8 mouse cellular contexts compared by ENCODE assay signal in the genomic region with DNA sequence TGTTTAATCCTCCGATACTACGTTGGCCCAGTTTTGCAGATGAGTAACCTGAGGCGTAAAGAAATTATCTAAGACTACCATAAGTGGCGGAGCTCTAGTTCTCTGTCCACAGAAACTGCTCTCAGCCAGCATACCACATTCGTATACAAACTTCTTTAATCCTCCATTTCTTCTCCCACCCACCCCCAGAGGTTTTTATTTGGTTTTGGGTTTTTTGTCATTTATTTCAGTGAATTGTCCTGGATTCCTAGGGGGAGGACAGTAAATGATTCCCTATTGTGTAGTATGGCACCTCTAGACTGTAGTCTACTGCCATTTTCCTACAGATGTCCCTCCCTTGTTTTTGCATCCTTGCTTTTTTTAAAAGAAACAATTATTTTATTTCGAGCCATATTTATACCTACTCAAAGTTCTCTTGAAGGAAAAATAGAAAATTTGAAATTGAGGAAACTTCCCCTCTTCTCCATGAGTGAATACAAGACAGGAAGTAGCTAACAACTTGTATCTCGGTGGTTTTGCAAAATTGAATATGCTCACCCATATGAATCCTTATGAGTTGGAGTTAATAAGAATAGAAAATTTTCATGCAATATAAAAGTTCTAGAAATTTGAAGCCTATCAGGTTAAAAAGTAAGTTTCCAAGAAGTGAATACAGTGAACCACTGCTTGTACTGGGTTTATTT. TPM values are rescaled to one million over a fixed set of nuclear protein-coding genes. Genes with fewer than 3 reads are reported as not detected.
A peak's percentile ranks its signal among the peaks of the same experiment; 100 is the strongest.
DNase-seq lines count a peak whose midpoint lies in the region; ATAC-seq and TF ChIP-seq lines count a peak whose summit lies in the region.

No protein-coding gene starts in this region.

- no peak for TF ChIP-seq EP300 in liver, embryonic 14.5 days (IDR thresholded peaks at IDR 0.05; ENCODE audit: low read depth)

- TF ChIP-seq CTCF in E14TG2a.4 (conservative IDR thresholded peaks at IDR 0.05; ENCODE audit: low read length), result no peak
- TF ChIP-seq CTCF in liver, embryonic 14.5 days (IDR thresholded peaks at IDR 0.05; ENCODE audit: low read depth), result no peak

- H3K9ac ChIP-seq in heart, embryonic 13.5 days, result peak overlapping the region; percentile 96
- peak overlapping the region; percentile 98 for H3K9ac ChIP-seq in liver, embryonic 14.5 days (replicated peaks)

- H3K9me3 ChIP-seq in heart, embryonic 13.5 days, result no peaks in the 10 kb centered on the region
- H3K9me3 ChIP-seq in E14TG2a.4 (ENCODE audit: low read length), result no peaks in the 10 kb centered on the region
- H3K9me3 ChIP-seq in erythroblast, embryonic 14.5 days (ENCODE audit: control insufficient read depth, low read length), result no peaks in the 10 kb centered on the region
- H3K9me3 ChIP-seq in liver, embryonic 14.5 days (ENCODE audit: control insufficient read depth, low read length), result no peaks in the 10 kb centered on the region

- H3K4me2 ChIP-seq in heart, embryonic 13.5 days, result peak overlapping the region; percentile 83
- H3K4me2 ChIP-seq in liver, embryonic 14.5 days (ENCODE audit: low read depth), result peak overlapping the region; percentile 77

- H3K27ac ChIP-seq in heart, embryonic 13.5 days (replicated peaks), result peak overlapping the region; percentile 94
- peak overlapping the region; percentile 53 for H3K27ac ChIP-seq in liver, embryonic 14.5 days

- no peak for ATAC-seq in heart, embryonic 13.5 days (ENCODE audit: extremely low read depth, insufficient number of reproducible peaks, low FRiP score, low TSS enrichment)
- no peak for ATAC-seq in liver, embryonic 14.5 days (ENCODE audit: insufficient read depth)

- H3K27me3 ChIP-seq in heart, embryonic 13.5 days (replicated peaks), result no peaks in the 10 kb centered on the region
- H3K27me3 ChIP-seq in E14TG2a.4 (ENCODE audit: insufficient read depth, low read length), result no peaks in the 10 kb centered on the region
- no peaks in the 10 kb centered on the region for H3K27me3 ChIP-seq in erythroblast, embryonic 14.5 days (ENCODE audit: control insufficient read depth)
- no peaks in the 10 kb centered on the region for H3K27me3 ChIP-seq in liver, embryonic 14.5 days (ENCODE audit: control insufficient read depth, insufficient read depth, low read length)

- peak overlapping the region; percentile 89 for H3K4me3 ChIP-seq in heart, embryonic 13.5 days
- peak overlapping the region; percentile 94 for H3K4me3 ChIP-seq in E14TG2a.4 (replicated peaks; ENCODE audit: low read length)
- peak overlapping the region; percentile 93 for H3K4me3 ChIP-seq in erythroblast, embryonic 14.5 days (replicated peaks)
- H3K4me3 ChIP-seq in liver, embryonic 14.5 days (ENCODE audit: insufficient read depth in 1 of 2, low read depth in 2 of 2, low read length in 2 of 2), result peak overlapping the region; percentile 94 to 96

- WGBS in heart, embryonic 13.5 days, result 10% methylated on average over 7 of the region's 7 CpGs
- 2% methylated on average over 7 of the region's 7 CpGs for WGBS in liver, embryonic 14.5 days (ENCODE audit: insufficient replicate concordance)

- DNase-seq in heart, adult 8-10 months (ENCODE audit: low spot score), result no peak
- peak in 2 of 3 experiments; percentile 14 to 16 for DNase-seq in liver, embryonic 14.5 days (ENCODE audit: low read depth in 3 of 3, low spot score in 3 of 3)
- DNase-seq in urinary bladder, postnatal 14 days (ENCODE audit: low spot score), result no peak
- DNase-seq in gastrocnemius, postnatal 4 days (ENCODE audit: low spot score in 2 of 2), result no peak
- DNase-seq in layer of hippocampus, postnatal 36 days, result no peak

- H3K36me3 ChIP-seq in heart, embryonic 13.5 days, result no peaks in the 10 kb centered on the region
- H3K36me3 ChIP-seq in E14TG2a.4 (ENCODE audit: insufficient read depth, low read length), result peaks cover 13% of the 10 kb centered on the region
- peaks cover 7% of the 10 kb centered on the region for H3K36me3 ChIP-seq in erythroblast, embryonic 14.5 days (ENCODE audit: control insufficient read depth)
- no peaks in the 10 kb centered on the region for H3K36me3 ChIP-seq in liver, embryonic 14.5 days (replicated peaks; ENCODE audit: control insufficient read depth, insufficient read depth, low read depth)

- H3K4me1 ChIP-seq in heart, embryonic 13.5 days, result peaks cover 18% of the 10 kb centered on the region
- peaks cover 53% of the 10 kb centered on the region for H3K4me1 ChIP-seq in E14TG2a.4 (replicated peaks; ENCODE audit: low read depth, low read length)
- peaks cover 24% of the 10 kb centered on the region for H3K4me1 ChIP-seq in erythroblast, embryonic 14.5 days (ENCODE audit: control insufficient read depth)
- H3K4me1 ChIP-seq in liver, embryonic 14.5 days (replicated peaks; ENCODE audit: control insufficient read depth in 2 of 2, insufficient read depth in 2 of 2, low read length in 1 of 2), result peaks cover 0 to 7% of the 10 kb centered on the region in 2 experiments; a peak in 1 of 4 replicates

RNA-seq across cellular contexts. Expression of a gene that starts 0.7 kb away (rescaled TPM):
- polyA plus RNA-seq in heart, embryonic 13.5 days (2015; fragmentation: Nextera tagmentation; extraction: Ambion mirVana), result 5.1 TPM in 2 replicates
- 1 to 10 TPM in 2 of 4 experiments, under 1 TPM in 2; 0.52 to 1.5 (median 1.1) TPM for total RNA-seq in heart, adult 8-10 months (2022)
- polyA plus RNA-seq in erythroblast, embryonic 14.5 days (2012), result not detected in 2 replicates
- 0.96 and 1.4 TPM in 2 replicates for polyA plus RNA-seq in liver, embryonic 14.5 days (2012; rRNA removed)
- 2.9 and 3.2 TPM in 2 replicates for polyA plus RNA-seq in liver, embryonic 14.5 days (2014; fragmentation: Nextera tagmentation; extraction: Ambion mirVana)
- total RNA-seq in gastrocnemius, postnatal 4 days (2021), result 1 to 10 TPM; 1.1 to 1.7 TPM
- 1 to 10 TPM; 1.8 to 2.5 TPM for total RNA-seq in layer of hippocampus, postnatal 36 days (2021)

RNA-seq across cellular contexts. Expression of a gene that starts 1.0 kb away (rescaled TPM):
- polyA plus RNA-seq in heart, embryonic 13.5 days (2015; fragmentation: Nextera tagmentation; extraction: Ambion mirVana), result 26.9 and 30.2 TPM in 2 replicates
- 1 to 10 TPM; 5.9 to 9.3 (median 6.2) TPM for total RNA-seq in heart, adult 8-10 months (2022)
- polyA plus RNA-seq in erythroblast, embryonic 14.5 days (2012), result 1.4 and 2.0 TPM in 2 replicates
- polyA plus RNA-seq in liver, embryonic 14.5 days (2012; rRNA removed), result 7.8 and 8.3 TPM in 2 replicates
- 31.0 and 35.2 TPM in 2 replicates for polyA plus RNA-seq in liver, embryonic 14.5 days (2014; fragmentation: Nextera tagmentation; extraction: Ambion mirVana)
- total RNA-seq in gastrocnemius, postnatal 4 days (2021), result 10 to 100 TPM; 15.1 to 16.4 TPM
- total RNA-seq in layer of hippocampus, postnatal 36 days (2021), result 10 to 100 TPM; 14.6 to 15.9 TPM

Comparison
In these comparisons a context has a peak if more than half of its experiments do, and no peak if none do; other contexts are left out.
1. DNase-seq: peak in liver, embryonic 14.5 days (2 of 3); none in heart, adult 8-10 months (single experiment), urinary bladder, postnatal 14 days (single experiment), gastrocnemius, postnatal 4 days (0 of 2) and layer of hippocampus, postnatal 36 days (0 of 2).
2. Peak in every context shown above with its lines, with median percentiles within 50 percentile points of each other: H3K4me3 ChIP-seq.